In genomic region chr9:64312128-64312527, GRCm38 (mm10) we compare ENCODE assay signal across 10 mouse cellular contexts. TPM values are rescaled to one million over a fixed set of nuclear protein-coding genes. Genes with fewer than 3 reads are reported as not detected.
DNase-seq lines count a peak whose midpoint lies in the region; TF ChIP-seq lines count a peak whose summit lies in the region.
"Had no signal": no experiment of that assay in that cellular context is flagged by ENCODE, and none has a peak within 500 bp of the region (broad histone marks: within the 10 kb centered on the region; RNA-seq: fewer than 3 reads in every experiment).

No protein-coding gene starts in this region.

- no peaks in the 10 kb centered on the region for H3K4me1 ChIP-seq in bone marrow, adult 2 months (ENCODE audit: control insufficient read depth, insufficient read depth, low read length)
- H3K4me1 ChIP-seq: hindbrain, embryonic 12.5 days had no signal

- no peak for TF ChIP-seq POLR2A in bone marrow, adult 2 months (IDR thresholded peaks at IDR 0.05; ENCODE audit: borderline replicate concordance, control insufficient read depth, low read depth, low read length)

- H3K4me3 ChIP-seq in layer of hippocampus, adult 2 months: no peak overlapping the region
- no peak overlapping the region for H3K4me3 ChIP-seq in bone marrow, adult 2 months (replicated peaks; ENCODE audit: control insufficient read depth, low read depth, low read length)
- H3K4me3 ChIP-seq: hindbrain, embryonic 12.5 days had no signal

- WGBS in bone marrow, adult 2 months: 67% methylated on average over 1 of the region's 1 CpGs

- TF ChIP-seq CTCF in layer of hippocampus, adult 2 months (conservative IDR thresholded peaks at IDR 0.05): peak; percentile 43
- TF ChIP-seq CTCF in bone marrow, adult 2 months (IDR thresholded peaks at IDR 0.05; ENCODE audit: control insufficient read depth, insufficient read depth, low read length): peak; percentile 20; the same call in 1 of the 2 replicates

- peak; percentile 13 to 20 for DNase-seq in cerebellum, adult 18-20 months
- no peak for DNase-seq in cerebellum, adult 11 months
- no peak for DNase-seq in layer of hippocampus, adult 2 months (ENCODE audit: low spot score in 2 of 2)
- DNase-seq in layer of hippocampus, adult 8-10 months (ENCODE audit: low spot score in 2 of 2): no peak
- DNase-seq in 416B (ENCODE audit: low read depth): peak; percentile 28
- no peak for DNase-seq in natural killer cell, adult 2 months (ENCODE audit: low spot score in 2 of 2)
- no peak for DNase-seq in testis, postnatal 10 days (ENCODE audit: low spot score)
- DNase-seq: left cerebral cortex, postnatal 4 days had no signal

- no peak overlapping the region for H3K27ac ChIP-seq in layer of hippocampus, adult 2 months
- no peak overlapping the region for H3K27ac ChIP-seq in bone marrow, adult 2 months (ENCODE audit: control insufficient read depth, insufficient read depth, low read depth, low read length, poor library complexity)
- H3K27ac ChIP-seq: hindbrain, embryonic 12.5 days had no signal

RNA-seq across cellular contexts. Expression of gene Dis3l, which starts 29.0 kb away (rescaled TPM):
- total RNA-seq in layer of hippocampus, adult 2 months (2021): 10 to 100 TPM; 27.3 to 29.3 TPM
- total RNA-seq in layer of hippocampus, adult 8-10 months (2022): 10 to 100 TPM; 28.9 to 30.1 (median 29.6) TPM
- 7.2 and 16.9 TPM in 2 replicates for polyA plus RNA-seq in bone marrow, adult 2 months (2011; ENCODE audit: insufficient read depth, insufficient read length, low replicate concordance, missing spikeins)

RNA-seq across cellular contexts. Expression of gene Tipin, which starts 30.7 kb away (rescaled TPM):
- total RNA-seq in layer of hippocampus, adult 2 months (2021): 10 to 100 TPM; 15.4 to 21.7 TPM
- 10 to 100 TPM; 11.7 to 23.6 (median 17.9) TPM for total RNA-seq in layer of hippocampus, adult 8-10 months (2022)
- 82.0 and 115 TPM in 2 replicates for polyA plus RNA-seq in bone marrow, adult 2 months (2011; ENCODE audit: insufficient read depth, insufficient read length, low replicate concordance, missing spikeins)

RNA-seq across cellular contexts. Expression of gene Map2k1, which starts 58.7 kb away (rescaled TPM):
- 100 to 1,000 TPM; 329 to 346 TPM for total RNA-seq in layer of hippocampus, adult 2 months (2021)
- 100 to 1,000 TPM; 290 to 306 (median 301) TPM for total RNA-seq in layer of hippocampus, adult 8-10 months (2022)
- 8.1 and 22.2 TPM in 2 replicates for polyA plus RNA-seq in bone marrow, adult 2 months (2011; ENCODE audit: insufficient read depth, insufficient read length, low replicate concordance, missing spikeins)

Comparison
In these comparisons a context has a peak if more than half of its experiments do, and no peak if none do; other contexts are left out.
1. DNase-seq: peak in cerebellum, adult 18-20 months (2 of 2) and 416B (single experiment); none in cerebellum, adult 11 months (single experiment), layer of hippocampus, adult 2 months (0 of 2), layer of hippocampus, adult 8-10 months (0 of 2), natural killer cell, adult 2 months (0 of 2) and testis, postnatal 10 days (single experiment).